21 mouse cellular contexts compared by ENCODE assay signal in genomic region chr6:123208077-123208439, GRCm38 (mm10). TPM values are rescaled to one million over a fixed set of nuclear protein-coding genes. Genes with fewer than 3 reads are reported as not detected.
DNase-seq lines count a peak whose midpoint lies in the region; ATAC-seq and TF ChIP-seq lines count a peak whose summit lies in the region.
"Not testable (repeated sequence)": the region's sequence is repeated elsewhere in the genome, so short reads cannot be mapped to it uniquely, and the experiment has no call there.
"Had no signal": no experiment of that assay in that cellular context is flagged by ENCODE, and none has a peak within 500 bp of the region (broad histone marks: within the 10 kb centered on the region; RNA-seq: fewer than 3 reads in every experiment).

No protein-coding gene starts in this region.

- not testable (repeated sequence) for H3K4me2 ChIP-seq in liver, embryonic 13.5 days; liver, postnatal 0 days (ENCODE audit: low read depth, low read length)
- H3K4me2 ChIP-seq in liver, embryonic 15.5 days = 0 out of 2 replicates have a peak overlapping the region, but pooled peaks have one; percentile 11

- not testable (repeated sequence) for TF ChIP-seq EP300 in liver, postnatal 0 days (IDR thresholded peaks at IDR 0.05; ENCODE audit: low read depth)

- not testable (repeated sequence) for H3K36me3 ChIP-seq in liver, embryonic 13.5 days; liver, embryonic 15.5 days (replicated peaks); liver, postnatal 0 days (replicated peaks; ENCODE audit: insufficient read depth, low read length)

- DNase-seq in liver, embryonic 13.5 days; liver, postnatal 0 days: not testable (repeated sequence)

- not testable (repeated sequence) for TF ChIP-seq CTCF in liver, postnatal 0 days (IDR thresholded peaks at IDR 0.05; ENCODE audit: low read depth)

- not testable (repeated sequence) for H3K27me3 ChIP-seq in liver, embryonic 13.5 days; liver, embryonic 15.5 days; liver, postnatal 0 days (ENCODE audit: insufficient read depth, low read length)

- peak overlapping the region; percentile 72 for H3K27ac ChIP-seq in liver, embryonic 13.5 days
- peak overlapping the region; percentile 70 for H3K27ac ChIP-seq in liver, embryonic 15.5 days (replicated peaks)
- H3K27ac ChIP-seq in liver, postnatal 0 days (ENCODE audit: low read depth) = peak overlapping the region; percentile 69

- H3K4me3 ChIP-seq in liver, embryonic 13.5 days (replicated peaks); liver, embryonic 15.5 days (replicated peaks); liver, postnatal 0 days (ENCODE audit: low read depth, low read length): not testable (repeated sequence)

- H3K4me1 ChIP-seq in liver, embryonic 13.5 days (replicated peaks); liver, embryonic 15.5 days (replicated peaks); liver, postnatal 0 days (ENCODE audit: insufficient read depth): not testable (repeated sequence)

- H3K9ac ChIP-seq in liver, embryonic 13.5 days; liver, embryonic 15.5 days; liver, postnatal 0 days (replicated peaks): not testable (repeated sequence)

- ATAC-seq in erythroblast, adult 5-6 weeks (replicated peaks; ENCODE audit: low FRiP score, poor library complexity, severe bottlenecking) = peak; percentile 42; the same call in 1 of the 2 replicates
- ATAC-seq in liver, embryonic 13.5 days (ENCODE audit: low read depth) = peak; percentile 43
- ATAC-seq in liver, embryonic 15.5 days (ENCODE audit: insufficient read depth) = peak; percentile 57
- peak; percentile 62 for ATAC-seq in liver, postnatal 0 days

- H3K9me3 ChIP-seq in liver, embryonic 13.5 days (replicated peaks); liver, embryonic 15.5 days (replicated peaks); liver, postnatal 0 days (ENCODE audit: low read length): not testable (repeated sequence)

RNA-seq across cellular contexts. Expression of gene Clec4n, which starts 21.6 kb away (rescaled TPM):
- total RNA-seq in erythroblast, adult 5-6 weeks (2015; ENCODE audit: low replicate concordance) = 2.9 TPM in 1 of 2 replicates, not detected in the other
- 4.5 TPM in 1 of 2 replicates, not detected in the other for total RNA-seq in erythroblast, adult 5-6 weeks (2017; ENCODE audit: low replicate concordance)
- 8.5 and 8.9 TPM in 2 replicates for polyA plus RNA-seq in liver, embryonic 13.5 days (2015; fragmentation: Nextera tagmentation; extraction: Ambion mirVana)
- polyA plus RNA-seq in liver, embryonic 15.5 days (2015; fragmentation: Nextera tagmentation; extraction: Ambion mirVana) = 19.4 and 19.7 TPM in 2 replicates
- 24.4 and 28.7 TPM in 2 replicates for polyA plus RNA-seq in liver, postnatal 0 days (2015; fragmentation: Nextera tagmentation; extraction: Ambion mirVana)
- total RNA-seq: ES-E14, MEL had no signal
- polyA plus RNA-seq: C2C12; embryonic facial prominence, embryonic 10.5 days; erythroblast, embryonic 14.5 days had no signal

RNA-seq across cellular contexts. Expression of gene Clec4b2, which starts 35.4 kb away (rescaled TPM):
- 6.9 TPM in 1 of 2 replicates, not detected in the other for total RNA-seq in erythroblast, adult 5-6 weeks (2015; ENCODE audit: low replicate concordance)
- total RNA-seq in erythroblast, adult 5-6 weeks (2017; ENCODE audit: low replicate concordance) = 5.3 and 6.8 TPM in 2 replicates
- polyA plus RNA-seq in liver, embryonic 13.5 days (2015; fragmentation: Nextera tagmentation; extraction: Ambion mirVana) = 0.08 and 0.09 TPM in 2 replicates
- polyA plus RNA-seq in liver, embryonic 15.5 days (2015; fragmentation: Nextera tagmentation; extraction: Ambion mirVana) = 0.33 and 0.55 TPM in 2 replicates
- 0.21 and 0.45 TPM in 2 replicates for polyA plus RNA-seq in liver, postnatal 0 days (2015; fragmentation: Nextera tagmentation; extraction: Ambion mirVana)
- total RNA-seq: adrenal gland, postnatal 10 days; adrenal gland, postnatal 25 days; ES-E14; MEL had no signal
- polyA plus RNA-seq: adrenal gland, adult 2 months; brain, embryonic 14.5 days; C2C12; cerebellum, adult 2 months; cortical plate, adult 2 months; embryonic facial prominence, embryonic 10.5 days; embryonic facial prominence, embryonic 12.5 days; embryonic facial prominence, embryonic 14.5 days; erythroblast, embryonic 14.5 days; forebrain, embryonic 10.5 days; forebrain, embryonic 12.5 days; forebrain, embryonic 14.5 days; forebrain, embryonic 16.5 days had no signal

RNA-seq across cellular contexts. Expression of gene Clec4d, which starts 53.9 kb away (rescaled TPM):
- 1.9 and 8.8 TPM in 2 replicates for total RNA-seq in erythroblast, adult 5-6 weeks (2015; ENCODE audit: low replicate concordance)
- 10.2 and 11.8 TPM in 2 replicates for total RNA-seq in erythroblast, adult 5-6 weeks (2017; ENCODE audit: low replicate concordance)
- 0.85 and 1.1 TPM in 2 replicates for polyA plus RNA-seq in liver, embryonic 13.5 days (2015; fragmentation: Nextera tagmentation; extraction: Ambion mirVana)
- polyA plus RNA-seq in liver, embryonic 15.5 days (2015; fragmentation: Nextera tagmentation; extraction: Ambion mirVana) = 0.58 and 0.64 TPM in 2 replicates
- 0.53 and 1.3 TPM in 2 replicates for polyA plus RNA-seq in liver, postnatal 0 days (2015; fragmentation: Nextera tagmentation; extraction: Ambion mirVana)
- total RNA-seq: ES-E14 had no signal
- polyA plus RNA-seq: cortical plate, adult 2 months; embryonic facial prominence, embryonic 10.5 days; embryonic facial prominence, embryonic 12.5 days; erythroblast, embryonic 14.5 days; forebrain, embryonic 10.5 days; forebrain, embryonic 12.5 days; forebrain, embryonic 14.5 days; forebrain, embryonic 16.5 days had no signal
